Mouse (Mus musculus) heart, postnatal 0 days (tissue): Measurements from ENCODE around the gene Slc8b1.

Source experiments
- CTCF ChIP-seq: IDR thresholded peaks from 2 replicates; pipeline ENCODE4 v1.5.1; 2016; ENCODE audit warnings: antibody characterized with exemption, control low read depth, low read depth
- EP300 ChIP-seq: IDR thresholded peaks from 2 replicates; pipeline ENCODE4 v1.6.1; 2016; ENCODE audit warnings: antibody characterized with exemption, low read depth

DNA sequence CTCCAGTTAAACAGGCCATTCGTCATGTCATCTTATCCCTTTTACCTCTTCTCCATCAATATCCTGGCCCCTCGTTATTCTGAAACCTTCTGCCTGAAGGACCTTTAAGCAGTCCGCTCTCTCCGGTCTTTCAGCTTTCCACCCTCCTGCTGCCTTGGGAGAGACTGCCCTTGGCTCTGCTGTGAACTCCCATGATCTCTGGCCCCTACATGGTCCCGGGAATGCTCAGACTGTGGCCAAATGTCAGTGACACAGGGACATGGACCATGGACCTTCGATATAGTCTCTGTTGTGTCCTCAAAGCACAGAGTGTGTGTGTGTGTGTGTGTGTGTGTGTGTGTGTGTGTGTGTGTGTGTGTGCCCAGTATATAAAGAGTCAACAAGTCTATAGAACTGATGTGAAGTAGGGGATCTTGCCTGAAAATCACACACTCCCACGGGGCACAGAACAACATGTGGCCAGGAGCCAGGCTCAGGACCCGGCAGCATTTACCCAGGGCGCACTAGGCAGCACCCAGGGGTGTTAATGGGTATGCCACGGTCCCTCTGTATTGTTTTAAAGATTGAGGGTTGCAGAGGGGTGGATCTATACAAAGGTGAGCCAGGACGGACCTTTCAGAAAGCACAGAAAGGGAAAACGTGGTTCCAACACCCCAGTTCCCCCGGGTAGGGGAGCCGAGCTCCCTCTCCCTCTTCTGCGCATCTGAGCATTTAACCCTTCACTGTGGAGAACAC is 54.4 kb downstream of the Slc8b1 start:
- TF ChIP-seq CTCF: no peak
- TF ChIP-seq EP300: no peak
